Mouse (Mus musculus) myocyte (in vitro differentiated cells): ENCODE measurements at regions not wholly inside any gene's neighbourhood (a gene's known extent, or its start where the extent isn't known, plus 50 kb on each side); places are given as distances from the start of the nearest gene placed in this dataset.
"Not testable (repeated sequence)": the region's sequence is repeated elsewhere in the genome, so short reads cannot be mapped to it uniquely, and the experiment has no call there.

Source experiments
- H3K27me3 ChIP-seq: one replicate; pipeline ENCODE4 v1.6.1; 2011; ENCODE audit not compliant: control insufficient read depth, insufficient read depth, insufficient read length
- H3K36me3 ChIP-seq: one replicate; pipeline ENCODE4 v1.6.1; 2011; ENCODE audit not compliant: control insufficient read depth, insufficient read depth
- H3K4me2 ChIP-seq: one replicate; pipeline ENCODE4 v1.6.1; 2011; ENCODE audit warnings: low read depth, control low read depth
- H3K4me3 ChIP-seq: one replicate; pipeline ENCODE4 v1.5.1; 2011; ENCODE audit warnings: mild to moderate bottlenecking, control low read depth, moderate library complexity
- H3K79me2 ChIP-seq: one replicate; pipeline ENCODE4 v1.6.1; 2011; ENCODE audit not compliant: control insufficient read depth, insufficient read depth
- H3ac ChIP-seq: one replicate; pipeline ENCODE4 v1.6.1; 2011; ENCODE audit not compliant: control insufficient read depth, insufficient read length
- CEBPB ChIP-seq: IDR thresholded peaks from 2 replicates; pipeline ENCODE4 v1.6.1; 2011; ENCODE audit warnings: mild to moderate bottlenecking, moderate library complexity; ENCODE audit not compliant: poor library complexity, insufficient read depth, severe bottlenecking
- E2F4 ChIP-seq: IDR thresholded peaks from one replicate; pipeline ENCODE4 v1.6.1; 2011; ENCODE audit warnings: mild to moderate bottlenecking, control low read depth, moderate library complexity; ENCODE audit not compliant: insufficient read depth
- MAX ChIP-seq: IDR thresholded peaks from one replicate; pipeline ENCODE4 v1.6.1; 2011; ENCODE audit warnings: low read depth, mild to moderate bottlenecking, control low read depth
- MYOD1 ChIP-seq, 3 experiments: IDR thresholded peaks; one replicate each; pipeline ENCODE4 v1.6.1; 2011; ENCODE audit warnings: control low read depth in 2 of 3, low read depth in 2 of 3, mild to moderate bottlenecking in 2 of 3, moderate library complexity in 1 of 3; ENCODE audit not compliant: insufficient read length in 2 of 3, control insufficient read depth in 1 of 3
- MYOG ChIP-seq, 3 experiments: IDR thresholded peaks; one replicate each; pipeline ENCODE4 v1.6.1; 2011; ENCODE audit warnings: control low read depth in 2 of 3, low read depth in 2 of 3, mild to moderate bottlenecking in 2 of 3; ENCODE audit not compliant: insufficient read length in 2 of 3, control insufficient read depth in 1 of 3, insufficient read depth in 1 of 3
- POLR2A ChIP-seq: IDR thresholded peaks from one replicate; pipeline ENCODE4 v1.6.1; 2011; ENCODE audit warnings: low read depth, mild to moderate bottlenecking, control low read depth, moderate library complexity; ENCODE audit not compliant: insufficient read length
- POLR2AphosphoS2 ChIP-seq: IDR thresholded peaks from one replicate; pipeline ENCODE4 v1.6.1; 2011; ENCODE audit warnings: low read depth, control low read depth; ENCODE audit not compliant: insufficient read length
- REST ChIP-seq: IDR thresholded peaks from one replicate; pipeline ENCODE4 v1.6.1; 2011; ENCODE audit warnings: mild to moderate bottlenecking, control low read depth, moderate library complexity; ENCODE audit not compliant: insufficient read depth, insufficient read length
- SRF ChIP-seq: IDR thresholded peaks from one replicate; pipeline ENCODE4 v1.6.1; 2011; ENCODE audit warnings: low read depth; ENCODE audit not compliant: control insufficient read depth, insufficient read length
- TCF12 ChIP-seq: IDR thresholded peaks from one replicate; pipeline ENCODE4 v1.6.1; 2011; ENCODE audit warnings: mild to moderate bottlenecking, control low read depth; ENCODE audit not compliant: poor library complexity, insufficient read depth, severe bottlenecking
- TCF3 ChIP-seq: IDR thresholded peaks from one replicate; pipeline ENCODE4 v1.6.1; 2011; ENCODE audit warnings: low read depth, control low read depth; ENCODE audit not compliant: insufficient read length
- USF1 ChIP-seq: IDR thresholded peaks from one replicate; pipeline ENCODE4 v1.6.1; 2011; ENCODE audit warnings: low read depth, mild to moderate bottlenecking, control low read depth, moderate library complexity

DNA sequence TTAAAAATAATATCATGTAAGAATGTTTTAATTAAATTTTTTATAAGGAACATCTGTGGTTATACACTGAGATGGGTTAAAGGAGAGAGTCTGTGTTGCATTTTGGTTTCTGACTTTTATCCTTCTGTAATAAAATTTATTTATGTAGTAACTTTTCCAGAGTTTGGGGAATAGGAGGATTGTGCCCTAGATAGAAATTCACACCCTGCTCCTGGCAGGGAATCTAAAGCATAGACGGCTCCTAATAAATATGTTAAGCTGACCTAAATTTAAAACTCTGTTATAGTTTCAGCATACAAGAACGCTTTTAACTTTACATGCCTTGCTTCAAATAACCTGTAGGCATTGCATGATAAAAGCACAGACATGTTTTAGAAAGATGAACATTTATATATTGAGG lies 618.7 kb upstream of the Negr1 start:
- no peaks in the 10 kb centered on the region for H3K79me2 ChIP-seq
- no peak overlapping the region for H3K4me3 ChIP-seq
- H3K36me3 ChIP-seq: no peaks in the 10 kb centered on the region
- H3K27me3 ChIP-seq: no peaks in the 10 kb centered on the region
- H3ac ChIP-seq: no peak overlapping the region
- TF ChIP-seq MYOD1 (IDR thresholded peaks at IDR 0.05; ENCODE audit: control insufficient read depth in 1 of 3, insufficient read length in 2 of 3, low read depth in 2 of 3) (no peak), E2F4 (no peak), POLR2AphosphoS2 (no peak), TCF3 (no peak), USF1 (no peak), CEBPB (no peak), MAX (no peak), TCF12 (no peak), REST (no peak), POLR2A (no peak), SRF (no peak), MYOG (IDR thresholded peaks at IDR 0.05; ENCODE audit: control insufficient read depth in 1 of 3, insufficient read depth in 1 of 3, insufficient read length in 2 of 3, low read depth in 2 of 3) (no peak)
- H3K4me2 ChIP-seq: no peak overlapping the region

DNA sequence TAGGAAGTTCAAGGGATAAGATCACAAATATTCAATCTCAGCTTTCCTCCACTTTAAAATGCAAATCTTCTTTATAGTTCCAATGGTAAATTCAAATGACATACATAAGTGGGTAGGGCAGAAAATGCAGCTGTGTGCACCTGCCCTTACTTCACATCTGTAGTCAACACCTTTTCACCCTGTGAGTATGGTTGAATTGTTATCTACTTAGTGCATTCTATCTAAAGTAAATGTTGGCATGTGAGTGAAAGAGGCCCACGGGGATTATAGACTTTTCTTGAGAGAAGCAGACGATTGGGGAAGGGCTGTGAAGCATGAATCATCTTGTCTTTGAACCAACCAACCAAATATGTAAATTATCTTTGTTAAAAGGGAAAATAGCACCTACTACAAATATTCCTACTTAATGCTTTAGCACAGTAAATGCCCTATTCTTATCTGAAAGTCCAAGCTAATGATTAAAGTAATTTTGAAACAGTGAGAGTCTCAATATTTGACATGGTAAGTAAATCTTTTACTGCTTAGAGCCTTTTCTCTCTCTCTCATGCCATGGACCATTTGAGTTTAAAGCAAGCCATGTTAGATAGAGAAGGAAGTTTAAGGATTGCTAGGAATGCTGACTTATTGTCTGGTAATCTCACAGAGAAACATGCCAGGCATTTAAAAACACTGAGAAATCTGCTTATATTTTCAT lies 617.4 kb upstream of the Negr1 start:
- H3K27me3 ChIP-seq: no peaks in the 10 kb centered on the region
- H3K79me2 ChIP-seq: no peaks in the 10 kb centered on the region
- H3K4me3 ChIP-seq: no peak overlapping the region
- H3K4me2 ChIP-seq: no peak overlapping the region
- H3ac ChIP-seq: no peak overlapping the region
- no peaks in the 10 kb centered on the region for H3K36me3 ChIP-seq
- TF ChIP-seq TCF12: no peak
- no peak for TF ChIP-seq TCF3
- TF ChIP-seq POLR2AphosphoS2: no peak

DNA sequence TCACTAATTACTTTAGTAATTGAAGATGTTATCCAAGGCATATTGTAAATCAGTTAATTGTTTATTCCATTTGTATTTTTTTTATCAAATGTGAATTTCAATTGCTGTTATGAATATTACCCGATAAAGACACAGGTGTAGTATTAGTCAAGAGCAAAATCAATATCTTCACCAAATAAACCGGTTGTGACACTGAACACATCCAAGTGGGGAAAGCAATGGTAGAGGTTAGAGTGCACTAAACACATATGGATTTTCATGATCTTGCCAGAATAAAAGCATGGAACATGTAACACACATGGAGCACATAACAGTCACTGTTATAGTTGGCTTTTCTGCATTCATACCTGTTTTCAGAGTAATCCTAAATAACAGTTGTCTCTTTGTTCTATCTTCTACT lies 616.4 kb upstream of the Negr1 start:
- no peaks in the 10 kb centered on the region for H3K36me3 ChIP-seq
- H3K4me3 ChIP-seq: no peak overlapping the region
- H3ac ChIP-seq: no peak overlapping the region
- no peaks in the 10 kb centered on the region for H3K27me3 ChIP-seq
- H3K4me2 ChIP-seq: no peak overlapping the region
- no peaks in the 10 kb centered on the region for H3K79me2 ChIP-seq
- TF ChIP-seq TCF12: no peak
- no peak for TF ChIP-seq USF1
- TF ChIP-seq REST: no peak
- TF ChIP-seq CEBPB: no peak
- TF ChIP-seq SRF: no peak
- no peak for TF ChIP-seq TCF3
- no peak for TF ChIP-seq MYOD1 (IDR thresholded peaks at IDR 0.05; ENCODE audit: control insufficient read depth in 1 of 3, insufficient read length in 2 of 3, low read depth in 2 of 3)
- no peak for TF ChIP-seq MYOG (IDR thresholded peaks at IDR 0.05; ENCODE audit: control insufficient read depth in 1 of 3, insufficient read depth in 1 of 3, insufficient read length in 2 of 3, low read depth in 2 of 3)
- TF ChIP-seq POLR2AphosphoS2: no peak

DNA sequence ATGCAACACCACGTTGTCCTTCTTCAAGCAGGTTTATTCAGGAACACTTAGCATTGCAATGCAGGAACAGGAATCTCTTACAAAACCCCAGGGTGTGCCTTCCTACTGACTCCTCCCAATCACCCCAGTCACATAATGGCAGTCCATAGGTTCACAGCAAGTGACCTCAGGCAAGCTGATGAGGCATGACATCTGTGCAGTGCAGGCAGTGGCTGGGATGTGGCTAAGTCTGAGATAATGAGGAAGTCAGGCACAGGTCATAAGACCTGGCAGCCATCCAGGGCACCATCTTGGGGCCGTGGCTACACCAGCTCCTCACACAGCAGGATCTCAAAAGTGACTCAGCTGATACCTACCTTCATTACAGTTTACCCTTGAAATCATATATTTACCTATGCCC lies 599.1 kb upstream of the Negr1 start:
- H3K36me3 ChIP-seq, H3K4me2 ChIP-seq, H3K79me2 ChIP-seq, H3K27me3 ChIP-seq, H3K4me3 ChIP-seq, H3ac ChIP-seq: not testable (repeated sequence)

DNA sequence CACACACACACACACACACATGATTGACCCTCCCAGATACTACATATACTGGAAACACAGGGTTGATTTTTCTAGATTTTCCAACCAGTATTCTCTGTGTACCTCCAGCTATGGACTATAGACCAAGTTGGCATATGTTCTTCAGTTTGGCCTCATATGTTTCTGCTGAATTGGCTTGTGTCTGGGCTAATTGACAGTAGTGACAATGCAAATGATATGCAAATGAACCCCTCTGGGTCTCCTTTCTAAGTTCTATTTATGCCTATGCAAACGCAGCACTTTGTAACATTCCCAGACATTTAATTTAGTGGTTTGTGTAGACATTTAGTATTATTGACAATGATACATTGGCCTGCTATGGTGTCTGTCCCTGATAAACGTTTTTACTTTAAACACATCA lies 582.0 kb upstream of the Negr1 start:
- no peak for TF ChIP-seq MYOG (IDR thresholded peaks at IDR 0.05; ENCODE audit: control insufficient read depth in 1 of 3, insufficient read depth in 1 of 3, insufficient read length in 2 of 3, low read depth in 2 of 3)
- no peak for TF ChIP-seq SRF
- TF ChIP-seq POLR2AphosphoS2: no peak
- no peak for TF ChIP-seq USF1
- TF ChIP-seq REST: no peak
- no peak for TF ChIP-seq TCF12
- TF ChIP-seq POLR2A: no peak
- no peak for TF ChIP-seq E2F4
- no peak for TF ChIP-seq TCF3
- TF ChIP-seq MAX: no peak
- no peak for TF ChIP-seq MYOD1 (IDR thresholded peaks at IDR 0.05; ENCODE audit: control insufficient read depth in 1 of 3, insufficient read length in 2 of 3, low read depth in 2 of 3)
- no peak for TF ChIP-seq CEBPB

DNA sequence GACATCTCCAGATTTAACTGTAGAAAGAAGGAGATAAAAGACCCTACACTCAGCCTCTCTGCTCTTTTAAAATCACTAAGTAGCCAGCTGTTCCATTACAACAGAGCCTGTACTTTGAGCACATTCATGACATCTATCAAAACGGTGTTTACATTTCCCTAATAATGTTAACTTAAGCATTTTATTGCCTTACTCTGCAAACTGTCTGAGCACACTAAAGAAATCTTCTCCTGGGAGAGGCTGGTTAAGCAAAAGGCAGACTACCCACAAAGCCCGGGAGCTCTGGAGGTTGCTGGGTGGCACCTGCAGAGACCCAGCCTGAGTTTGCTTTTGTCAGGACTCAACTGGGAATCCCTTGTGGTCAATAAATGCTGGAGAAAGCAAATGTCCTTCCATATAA lies 567.5 kb upstream of the Negr1 start:
- Histone ChIP-seq H3K79me2 (no peaks in the 10 kb centered on the region), H3K4me2 (no peak overlapping the region), H3K36me3 (no peaks in the 10 kb centered on the region), H3K27me3 (no peaks in the 10 kb centered on the region), H3ac (no peak overlapping the region), H3K4me3 (no peak overlapping the region)
- TF ChIP-seq REST: no peak

More for the DNA sequence above, 582.0 kb upstream of the Negr1 start:
- H3K27me3 ChIP-seq: no peaks in the 10 kb centered on the region
- no peak overlapping the region for H3K4me2 ChIP-seq
- H3K36me3 ChIP-seq: no peaks in the 10 kb centered on the region
- H3ac ChIP-seq: no peak overlapping the region
- no peaks in the 10 kb centered on the region for H3K79me2 ChIP-seq
- no peak overlapping the region for H3K4me3 ChIP-seq
